Mouse (Mus musculus): ENCODE results near the gene Mxi1. TPM values are rescaled to one million over a fixed set of nuclear protein-coding genes. Genes with fewer than 3 reads are reported as not detected.

Gene Mxi1
- polyA plus RNA-seq, 1 experiment, result 10.5 TPM

GRCm38 (mm10) chr19:53325578-53326295, 15.4 kb downstream of the Mxi1 start:
- Histone ChIP-seq H3K27me3 (ENCODE audit: control insufficient read depth, insufficient read depth, insufficient read length) (no peaks in the 10 kb centered on the region), H3K79me3 (ENCODE audit: low read depth) (peaks cover 1% of the 10 kb centered on the region), H3ac (ENCODE audit: control insufficient read depth, insufficient read length, low read depth) (peak overlapping the region; percentile 51), H3K4me3 (ENCODE audit: insufficient read depth, poor library complexity, severe bottlenecking) (peak overlapping the region; percentile 14), H3K79me2 (ENCODE audit: control insufficient read depth, insufficient read depth) (no peaks in the 10 kb centered on the region), H3K36me3 (ENCODE audit: control insufficient read depth, insufficient read depth) (no peaks in the 10 kb centered on the region)
- no peak for TF ChIP-seq USF1 (IDR thresholded peaks at IDR 0.05; ENCODE audit: low read depth)
- no peak for TF ChIP-seq CTCF (IDR thresholded peaks at IDR 0.05; ENCODE audit: control insufficient read depth, insufficient read depth, insufficient read length)
- TF ChIP-seq MYOD1 (IDR thresholded peaks at IDR 0.05; ENCODE audit: control insufficient read depth, insufficient read length, low read depth), result no peak
- TF ChIP-seq MAX (IDR thresholded peaks at IDR 0.05), result no peak
- no peak for TF ChIP-seq FOSL1 (IDR thresholded peaks at IDR 0.05; ENCODE audit: insufficient read depth, low read length, poor library complexity, severe bottlenecking)
- TF ChIP-seq MYOG (IDR thresholded peaks at IDR 0.05; ENCODE audit: control insufficient read depth, extremely low read depth, insufficient read length), result no peak
- no peak for TF ChIP-seq CEBPB (IDR thresholded peaks at IDR 0.05; ENCODE audit: low read depth)

GRCm38 (mm10) chr19:53328116-53328515, 17.8 kb downstream of the Mxi1 start:
- H3K79me3 ChIP-seq (ENCODE audit: low read depth), result peaks cover 1% of the 10 kb centered on the region
- no peaks in the 10 kb centered on the region for H3K27me3 ChIP-seq (ENCODE audit: control insufficient read depth, insufficient read depth, insufficient read length)
- TF ChIP-seq MYOG (IDR thresholded peaks at IDR 0.05; ENCODE audit: control insufficient read depth, extremely low read depth, insufficient read length) (no peak), CEBPB (IDR thresholded peaks at IDR 0.05; ENCODE audit: low read depth) (no peak), MYOD1 (IDR thresholded peaks at IDR 0.05; ENCODE audit: control insufficient read depth, insufficient read length, low read depth) (no peak), FOSL1 (IDR thresholded peaks at IDR 0.05; ENCODE audit: insufficient read depth, low read length, poor library complexity, severe bottlenecking) (no peak), MAX (IDR thresholded peaks at IDR 0.05) (no peak), USF1 (IDR thresholded peaks at IDR 0.05; ENCODE audit: low read depth) (no peak), CTCF (IDR thresholded peaks at IDR 0.05; ENCODE audit: control insufficient read depth, insufficient read depth, insufficient read length) (no peak)
- no peak overlapping the region for H3ac ChIP-seq (ENCODE audit: control insufficient read depth, insufficient read length, low read depth)
- H3K4me3 ChIP-seq (ENCODE audit: insufficient read depth, poor library complexity, severe bottlenecking), result no peak overlapping the region
- H3K79me2 ChIP-seq (ENCODE audit: control insufficient read depth, insufficient read depth), result no peaks in the 10 kb centered on the region
- no peaks in the 10 kb centered on the region for H3K36me3 ChIP-seq (ENCODE audit: control insufficient read depth, insufficient read depth)

- Histone ChIP-seq H3K79me2 (ENCODE audit: control insufficient read depth, insufficient read depth) (no peaks in the 10 kb centered on the region), H3K36me3 (ENCODE audit: control insufficient read depth, insufficient read depth) (no peaks in the 10 kb centered on the region), H3ac (ENCODE audit: control insufficient read depth, insufficient read length, low read depth) (peak overlapping the region; percentile 76), H3K79me3 (ENCODE audit: low read depth) (peaks cover 1% of the 10 kb centered on the region), H3K4me3 (ENCODE audit: insufficient read depth, poor library complexity, severe bottlenecking) (peak overlapping the region; percentile 51), H3K27me3 (ENCODE audit: control insufficient read depth, insufficient read depth, insufficient read length) (no peaks in the 10 kb centered on the region)
- peak; percentile 89 for TF ChIP-seq CTCF (IDR thresholded peaks at IDR 0.05; ENCODE audit: control insufficient read depth, insufficient read depth, insufficient read length)
- no peak for TF ChIP-seq FOSL1 (IDR thresholded peaks at IDR 0.05; ENCODE audit: insufficient read depth, low read length, poor library complexity, severe bottlenecking)
These were observed 19.1 kb downstream of the Mxi1 start for GRCm38 (mm10) chr19:53329221-53329991.

- no peaks in the 10 kb centered on the region for H3K79me2 ChIP-seq (ENCODE audit: control insufficient read depth, insufficient read depth)
- H3K27me3 ChIP-seq (ENCODE audit: control insufficient read depth, insufficient read depth, insufficient read length), result no peaks in the 10 kb centered on the region
- H3K36me3 ChIP-seq (ENCODE audit: control insufficient read depth, insufficient read depth), result no peaks in the 10 kb centered on the region
- TF ChIP-seq CTCF (IDR thresholded peaks at IDR 0.05; ENCODE audit: control insufficient read depth, insufficient read depth, insufficient read length) (no peak), USF1 (IDR thresholded peaks at IDR 0.05; ENCODE audit: low read depth) (no peak), MYOD1 (IDR thresholded peaks at IDR 0.05; ENCODE audit: control insufficient read depth, insufficient read length, low read depth) (no peak), FOSL1 (IDR thresholded peaks at IDR 0.05; ENCODE audit: insufficient read depth, low read length, poor library complexity, severe bottlenecking) (no peak), MAX (IDR thresholded peaks at IDR 0.05) (no peak), CEBPB (IDR thresholded peaks at IDR 0.05; ENCODE audit: low read depth) (no peak), MYOG (IDR thresholded peaks at IDR 0.05; ENCODE audit: control insufficient read depth, extremely low read depth, insufficient read length) (no peak)
- peak overlapping the region; percentile 76 for H3ac ChIP-seq (ENCODE audit: control insufficient read depth, insufficient read length, low read depth)
- H3K4me3 ChIP-seq (ENCODE audit: insufficient read depth, poor library complexity, severe bottlenecking), result peak overlapping the region; percentile 51
- H3K79me3 ChIP-seq (ENCODE audit: low read depth), result peaks cover 1% of the 10 kb centered on the region
These were observed 19.7 kb downstream of the Mxi1 start for GRCm38 (mm10) chr19:53329992-53330381.

GRCm38 (mm10) chr19:53331882-53332500, 21.7 kb downstream of the Mxi1 start:
- peaks cover 1% of the 10 kb centered on the region for H3K79me3 ChIP-seq (ENCODE audit: low read depth)
- no peak overlapping the region for H3ac ChIP-seq (ENCODE audit: control insufficient read depth, insufficient read length, low read depth)
- H3K36me3 ChIP-seq (ENCODE audit: control insufficient read depth, insufficient read depth), result no peaks in the 10 kb centered on the region
- no peaks in the 10 kb centered on the region for H3K27me3 ChIP-seq (ENCODE audit: control insufficient read depth, insufficient read depth, insufficient read length)
- TF ChIP-seq MYOD1 (IDR thresholded peaks at IDR 0.05; ENCODE audit: control insufficient read depth, insufficient read length, low read depth), result no peak
- TF ChIP-seq CTCF (IDR thresholded peaks at IDR 0.05; ENCODE audit: control insufficient read depth, insufficient read depth, insufficient read length), result no peak
- TF ChIP-seq USF1 (IDR thresholded peaks at IDR 0.05; ENCODE audit: low read depth), result no peak
- no peak for TF ChIP-seq MYOG (IDR thresholded peaks at IDR 0.05; ENCODE audit: control insufficient read depth, extremely low read depth, insufficient read length)
- TF ChIP-seq MAX (IDR thresholded peaks at IDR 0.05), result no peak
- no peak for TF ChIP-seq CEBPB (IDR thresholded peaks at IDR 0.05; ENCODE audit: low read depth)
- TF ChIP-seq FOSL1 (IDR thresholded peaks at IDR 0.05; ENCODE audit: insufficient read depth, low read length, poor library complexity, severe bottlenecking), result no peak
- H3K79me2 ChIP-seq (ENCODE audit: control insufficient read depth, insufficient read depth), result no peaks in the 10 kb centered on the region
- no peak overlapping the region for H3K4me3 ChIP-seq (ENCODE audit: insufficient read depth, poor library complexity, severe bottlenecking)
